Mouse (Mus musculus): ENCODE data around the gene Syngr1. TPM values are rescaled to one million over a fixed set of nuclear protein-coding genes. Genes with fewer than 3 reads are reported as not detected.

Syngr1 gene
- polyA plus RNA-seq, 1 experiment from 2014 or later: 10.3 TPM

GRCm38 (mm10) chr15:80096946-80097881, 6.1 kb downstream of the Syngr1 start:
- peak; percentile 97 for TF ChIP-seq EP300 (IDR thresholded peaks at IDR 0.05; ENCODE audit: low read depth)
- TF ChIP-seq CTCF (IDR thresholded peaks at IDR 0.05; ENCODE audit: low read depth): no peak
- H3K4me2 ChIP-seq (ENCODE audit: low read depth, low read length): peak overlapping the region; percentile 71
- H3K9ac ChIP-seq (replicated peaks): peak overlapping the region; percentile 59

GRCm38 (mm10) chr15:80097999-80098461, 6.9 kb downstream of the Syngr1 start:
- Histone ChIP-seq H3K9ac (replicated peaks) (peak overlapping the region; percentile 59), H3K4me3 (ENCODE audit: low read depth, low read length) (peak overlapping the region; percentile 38), H3K4me2 (ENCODE audit: low read depth, low read length) (peak overlapping the region; percentile 71), H3K9me3 (ENCODE audit: low read length) (no peaks in the 10 kb centered on the region), H3K27me3 (ENCODE audit: insufficient read depth, low read length) (0 out of 2 replicates have a peak, but pooled peaks cover under 1% of the 10 kb centered on the region), H3K27ac (ENCODE audit: low read depth) (peak overlapping the region; percentile 95), H3K4me1 (ENCODE audit: insufficient read depth) (peaks cover 19% of the 10 kb centered on the region), H3K36me3 (replicated peaks; ENCODE audit: insufficient read depth, low read length) (no peaks in the 10 kb centered on the region)
- ATAC-seq (peak; percentile 84), DNase-seq (peak; percentile 78)
- TF ChIP-seq EP300 (IDR thresholded peaks at IDR 0.05; ENCODE audit: low read depth) (peak; percentile 83), CTCF (IDR thresholded peaks at IDR 0.05; ENCODE audit: low read depth) (no peak)
- 39% methylated on average over 8 of the region's 8 CpGs for WGBS (ENCODE audit: insufficient replicate concordance)

More at GRCm38 (mm10) chr15:80096946-80097881, 6.1 kb downstream of the Syngr1 start:
- Histone ChIP-seq H3K27me3 (ENCODE audit: insufficient read depth, low read length) (peaks cover 6% of the 10 kb centered on the region), H3K4me1 (ENCODE audit: insufficient read depth) (peaks cover 19% of the 10 kb centered on the region), H3K27ac (ENCODE audit: low read depth) (peak overlapping the region; percentile 95), H3K9me3 (ENCODE audit: low read length) (no peaks in the 10 kb centered on the region), H3K4me3 (ENCODE audit: low read depth, low read length) (peak overlapping the region; percentile 38), H3K36me3 (replicated peaks; ENCODE audit: insufficient read depth, low read length) (no peaks in the 10 kb centered on the region)
- 15% methylated on average over 18 of the region's 20 CpGs for WGBS (ENCODE audit: insufficient replicate concordance)
- peak; percentile 90 for ATAC-seq
- peak; percentile 82 for DNase-seq

- Histone ChIP-seq H3K27ac (ENCODE audit: low read depth) (peak overlapping the region; percentile 95), H3K4me2 (ENCODE audit: low read depth, low read length) (peak overlapping the region; percentile 71), H3K27me3 (ENCODE audit: insufficient read depth, low read length) (no peaks in the 10 kb centered on the region), H3K4me3 (ENCODE audit: low read depth, low read length) (peak overlapping the region; percentile 38), H3K9ac (replicated peaks) (peak overlapping the region; percentile 21), H3K4me1 (ENCODE audit: insufficient read depth) (peaks cover 19% of the 10 kb centered on the region), H3K9me3 (ENCODE audit: low read length) (no peaks in the 10 kb centered on the region), H3K36me3 (replicated peaks; ENCODE audit: insufficient read depth, low read length) (no peaks in the 10 kb centered on the region)
- 37% methylated on average over 9 of the region's 9 CpGs for WGBS (ENCODE audit: insufficient replicate concordance)
- ATAC-seq (no peak), DNase-seq (no peak)
- TF ChIP-seq CTCF (IDR thresholded peaks at IDR 0.05; ENCODE audit: low read depth) (no peak), EP300 (IDR thresholded peaks at IDR 0.05; ENCODE audit: low read depth) (no peak)
Observed at GRCm38 (mm10) chr15:80098809-80099208, 7.7 kb downstream of the Syngr1 start.

- WGBS (ENCODE audit: insufficient replicate concordance): 73% methylated on average over 3 of the region's 3 CpGs
- H3K27ac ChIP-seq (ENCODE audit: low read depth): no peak overlapping the region; the same call in 1 of the 2 replicates
- ATAC-seq: no peak
- no peak overlapping the region for H3K4me3 ChIP-seq (ENCODE audit: low read depth, low read length)
- H3K9ac ChIP-seq (replicated peaks): no peak overlapping the region
- H3K4me2 ChIP-seq (ENCODE audit: low read depth, low read length): peak overlapping the region; percentile 71
- peaks cover 19% of the 10 kb centered on the region for H3K4me1 ChIP-seq (ENCODE audit: insufficient read depth)
- H3K27me3 ChIP-seq (ENCODE audit: insufficient read depth, low read length): no peaks in the 10 kb centered on the region
- H3K36me3 ChIP-seq (replicated peaks; ENCODE audit: insufficient read depth, low read length): no peaks in the 10 kb centered on the region
- TF ChIP-seq EP300 (IDR thresholded peaks at IDR 0.05; ENCODE audit: low read depth) (no peak), CTCF (IDR thresholded peaks at IDR 0.05; ENCODE audit: low read depth) (no peak)
- no peak for DNase-seq
- H3K9me3 ChIP-seq (ENCODE audit: low read length): no peaks in the 10 kb centered on the region
Observed at GRCm38 (mm10) chr15:80099477-80099876, 8.3 kb downstream of the Syngr1 start.

- WGBS (ENCODE audit: insufficient replicate concordance): 72% methylated on average over 3 of the region's 3 CpGs
- Histone ChIP-seq H3K9ac (replicated peaks) (no peak overlapping the region), H3K4me3 (ENCODE audit: low read depth, low read length) (no peak overlapping the region), H3K9me3 (ENCODE audit: low read length) (no peaks in the 10 kb centered on the region), H3K27ac (ENCODE audit: low read depth) (no peak overlapping the region), H3K4me2 (ENCODE audit: low read depth, low read length) (no peak overlapping the region), H3K4me1 (ENCODE audit: insufficient read depth) (peaks cover 27% of the 10 kb centered on the region), H3K27me3 (ENCODE audit: insufficient read depth, low read length) (no peaks in the 10 kb centered on the region), H3K36me3 (replicated peaks; ENCODE audit: insufficient read depth, low read length) (no peaks in the 10 kb centered on the region)
- no peak for DNase-seq
- TF ChIP-seq EP300 (IDR thresholded peaks at IDR 0.05; ENCODE audit: low read depth) (no peak), CTCF (IDR thresholded peaks at IDR 0.05; ENCODE audit: low read depth) (no peak)
- no peak for ATAC-seq
Observed at GRCm38 (mm10) chr15:80100196-80100595, 9.1 kb downstream of the Syngr1 start.

GRCm38 (mm10) chr15:80100871-80101270, 9.7 kb downstream of the Syngr1 start:
- Histone ChIP-seq H3K4me1 (ENCODE audit: insufficient read depth) (peaks cover 27% of the 10 kb centered on the region), H3K36me3 (replicated peaks; ENCODE audit: insufficient read depth, low read length) (no peaks in the 10 kb centered on the region), H3K4me3 (ENCODE audit: low read depth, low read length) (no peak overlapping the region), H3K9ac (replicated peaks) (no peak overlapping the region), H3K27ac (ENCODE audit: low read depth) (no peak overlapping the region), H3K9me3 (ENCODE audit: low read length) (no peaks in the 10 kb centered on the region), H3K27me3 (ENCODE audit: insufficient read depth, low read length) (no peaks in the 10 kb centered on the region), H3K4me2 (ENCODE audit: low read depth, low read length) (no peak overlapping the region)
- TF ChIP-seq CTCF (IDR thresholded peaks at IDR 0.05; ENCODE audit: low read depth): no peak
- no peak for TF ChIP-seq EP300 (IDR thresholded peaks at IDR 0.05; ENCODE audit: low read depth)
- no peak for ATAC-seq
- WGBS (ENCODE audit: insufficient replicate concordance): 66% methylated on average over 10 of the region's 10 CpGs
- no peak for DNase-seq

Data from liver, postnatal 0 days (tissue).